Mouse (Mus musculus) monocyte, adult 5-6 weeks (primary cell): ENCODE results near the gene Psg25. TPM values are rescaled to one million over a fixed set of nuclear protein-coding genes. Genes with fewer than 3 reads are reported as not detected.
"Not testable (repeated sequence)": the region's sequence is repeated elsewhere in the genome, so short reads cannot be mapped to it uniquely, and the experiment has no call there.

Experiments
- ATAC-seq: fragments of 153-309, 156-312 bp; replicated peaks from 2 replicates; pipeline ENCODE4 v1.8.0; 2017; ENCODE audit warnings: mild to moderate bottlenecking; ENCODE audit not compliant: low TSS enrichment, insufficient number of reproducible peaks, severe bottlenecking, poor library complexity, low FRiP score
- total RNA-seq: library from RNA; stranded (forward); fragments of 200-1000, 200-491, 200-594 nt; gene quantifications from 3 replicates; pipeline ENCODE4 v1.2.3, GENCODE M21; 2017

The Psg25 gene
- total RNA-seq: not detected in 3 replicates

DNA sequence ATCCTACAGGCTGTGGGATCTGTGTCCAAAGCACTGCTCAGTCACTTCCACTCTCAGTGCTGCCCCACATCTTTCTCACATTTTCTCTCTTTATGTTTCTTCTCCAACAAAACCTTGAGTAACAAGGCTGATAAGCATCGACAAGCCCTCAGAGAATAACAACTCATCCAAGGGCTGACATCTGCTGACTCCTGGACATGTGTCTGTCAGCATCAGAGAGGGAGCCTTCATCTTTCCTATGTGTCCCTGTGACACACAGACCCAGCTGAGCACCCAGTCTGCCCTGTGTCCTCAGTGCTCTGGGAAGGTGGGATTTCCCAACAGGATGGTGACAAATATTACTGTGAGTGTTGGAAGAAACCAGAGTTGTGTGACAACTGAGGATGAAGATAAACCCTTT, at the start of gene Psg25:
Psg25 (minus strand) TSS at position 101 of the 400 bp plus-strand sequence.
- ATAC-seq: no peak

GRCm38 (mm10) chr7:18567205-18567604, 35.1 kb upstream of the Psg25 start, which contains the start of gene Psg27:
Gene Psg27 (minus strand): TSS chr7:18567305.
- ATAC-seq: no peak

GRCm38 (mm10) chr7:18559850-18560249, 27.8 kb upstream of the Psg25 start:
- ATAC-seq: no peak

- not testable (repeated sequence) for ATAC-seq
Measured at GRCm38 (mm10) chr7:18555751-18556150, 23.7 kb upstream of the Psg25 start.

- no peak for ATAC-seq
Measured at GRCm38 (mm10) chr7:18533420-18533819, 1.4 kb upstream of the Psg25 start.

DNA sequence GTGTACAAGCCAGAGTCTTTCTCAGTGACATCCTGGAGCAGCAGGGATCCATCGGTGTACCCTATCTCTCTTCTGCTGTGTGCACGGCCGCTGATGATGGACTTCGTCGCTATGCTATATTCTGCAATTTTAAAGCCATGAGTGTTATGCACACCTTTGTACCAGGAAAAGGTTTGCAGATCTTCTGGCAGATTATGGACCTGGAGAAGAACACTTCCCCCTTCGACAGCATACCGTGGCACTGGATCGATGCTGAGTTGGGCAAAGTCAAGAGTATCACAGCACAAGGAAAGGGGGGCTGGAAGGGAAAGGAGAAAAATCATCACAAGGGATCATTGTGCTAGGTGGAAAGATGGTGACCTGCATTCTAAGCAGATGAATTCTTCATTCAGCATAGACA, 7.4 kb downstream of the Psg25 start:
- ATAC-seq: no peak

DNA sequence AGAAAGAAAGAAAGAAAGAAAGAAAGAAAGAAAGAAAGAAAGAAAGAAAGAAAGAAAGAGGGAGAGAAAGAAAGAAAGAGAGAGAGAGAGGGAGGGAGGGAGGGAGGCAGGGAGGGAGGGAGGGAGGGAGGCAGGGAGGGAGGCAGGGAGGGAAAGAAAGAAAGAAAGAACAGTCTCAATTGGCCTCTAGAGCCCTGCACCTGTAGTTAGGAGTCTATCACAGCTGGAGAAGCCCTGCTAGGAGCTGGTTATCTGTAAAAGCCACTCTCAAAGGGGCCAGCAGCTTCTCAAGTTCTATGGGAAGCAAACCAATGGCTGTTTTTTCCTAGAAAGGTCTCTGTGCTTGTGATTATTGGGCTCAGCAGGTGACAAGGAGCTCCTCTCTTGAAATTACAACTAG, 19.2 kb downstream of the Psg25 start:
- ATAC-seq: not testable (repeated sequence)

DNA sequence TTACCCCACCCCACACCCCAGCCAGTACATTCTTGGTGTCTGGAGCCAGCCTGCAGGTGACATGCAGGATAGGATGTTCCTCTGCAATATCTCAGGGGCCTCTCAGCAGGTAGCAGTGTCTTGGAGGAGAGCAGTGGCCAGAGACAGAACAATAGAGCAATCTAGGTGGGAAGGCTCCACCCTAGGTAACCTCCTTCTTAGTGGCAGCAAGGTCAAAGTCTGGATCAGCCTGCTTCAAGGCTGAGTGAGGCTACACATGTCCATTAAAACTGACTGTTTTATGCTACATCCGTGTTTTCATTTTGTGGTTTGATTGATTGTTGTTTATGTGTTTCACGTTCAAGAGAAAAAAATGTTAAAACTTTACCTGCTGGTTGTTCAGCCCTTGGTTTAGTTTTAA, 19.7 kb downstream of the Psg25 start:
- ATAC-seq: not testable (repeated sequence)

GRCm38 (mm10) chr7:18511479-18511878, 20.6 kb downstream of the Psg25 start:
- ATAC-seq: no peak

DNA sequence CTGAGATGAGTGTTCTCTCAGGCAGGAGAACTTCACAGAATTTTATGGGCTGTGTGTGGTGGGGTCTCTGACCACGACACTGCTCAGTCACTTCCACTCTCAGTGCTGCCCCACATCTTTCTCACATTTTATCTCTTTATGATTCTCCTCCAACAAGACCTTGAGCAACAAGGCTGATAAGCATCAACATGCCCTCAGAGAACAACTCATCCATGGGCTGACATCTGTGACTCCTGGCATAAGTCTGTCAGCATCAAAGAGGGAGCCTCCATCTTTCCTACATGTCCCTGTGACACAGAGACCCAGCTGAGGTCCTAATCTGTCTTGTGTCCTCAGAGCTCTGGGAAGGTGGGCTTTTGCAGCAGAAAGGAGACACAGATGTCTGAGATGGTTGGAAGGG, 48.0 kb downstream of the Psg25 start, which contains the start of gene Psg26:
Psg26 (minus strand) TSS at position 101 of the 400 bp plus-strand sequence.
- ATAC-seq: no peak

Other genes starting within 250 kb of the Psg25 start
- not detected in 3 replicates for gene Psg18, start 177.3 kb downstream of the Psg25 start, total RNA-seq
- gene Psg28, start 100.2 kb downstream of the Psg25 start, total RNA-seq: not detected in 3 replicates
- not detected in 3 replicates for gene Psg26, start 48.1 kb downstream of the Psg25 start, total RNA-seq
- not detected in 3 replicates for gene Psg27, start 35.0 kb upstream of the Psg25 start, total RNA-seq
- gene Psg23, start 84.2 kb upstream of the Psg25 start, total RNA-seq: not detected in 3 replicates
- not detected in 3 replicates for gene Psg21, start 124.5 kb upstream of the Psg25 start, total RNA-seq
- gene Psg20, start 153.9 kb upstream of the Psg25 start, total RNA-seq: not detected in 3 replicates
- not detected in 3 replicates for gene Psg22, start 185.8 kb upstream of the Psg25 start, total RNA-seq